Mouse (Mus musculus) olfactory bulb, adult 2 months (tissue): ENCODE measurements around the gene Efcab12. TPM values are rescaled to one million over a fixed set of nuclear protein-coding genes. Genes with fewer than 3 reads are reported as not detected.

ENCODE experiments used
- H3K27ac ChIP-seq: fragments of 200-500 bp; 2 replicates; pipeline ENCODE4 v1.5.1; 2012; ENCODE audit warnings: low read depth, low read length; ENCODE audit not compliant: insufficient read depth
- H3K4me1 ChIP-seq: fragments of 200-500 bp; 2 replicates; pipeline ENCODE4 v1.6.1; 2012; ENCODE audit warnings: low read length; ENCODE audit not compliant: control insufficient read depth, insufficient read depth
- H3K4me3 ChIP-seq: fragments of 200-500 bp; 2 replicates; pipeline ENCODE4 v1.5.1; 2012; ENCODE audit warnings: mild to moderate bottlenecking, low read depth, low read length, moderate library complexity; ENCODE audit not compliant: insufficient read depth
- CTCF ChIP-seq: fragments of 200-500 bp; IDR thresholded peaks from 2 replicates; pipeline ENCODE4 v1.5.1; 2012; ENCODE audit warnings: low read depth, mild to moderate bottlenecking, low read length, moderate library complexity; ENCODE audit not compliant: insufficient read depth
- POLR2A ChIP-seq: fragments of 200-500 bp; IDR thresholded peaks from 2 replicates; pipeline ENCODE4 v1.6.1; 2012; ENCODE audit warnings: mild to moderate bottlenecking, low read depth, low read length, moderate library complexity; ENCODE audit not compliant: insufficient read depth
- WGBS: fragments of 180-500 bp; shearing (Covaris S2); methylation state at CpG from one replicate; pipeline ENCODE4 v1.1.7; 2018; 5-methylcytosine and 5-hydroxymethylcytosine counted together
- polyA plus RNA-seq: library from polyadenylated mRNA; stranded (reverse); fragments of >200 nt; gene quantifications from 2 replicates; pipeline ENCODE4 v1.2.4, GENCODE M21; 2012; ENCODE audit warnings: low replicate concordance; ENCODE audit not compliant: missing spikeins, insufficient read depth, insufficient read length

Efcab12 gene
- polyA plus RNA-seq, 1 experiment: not detected

DNA sequence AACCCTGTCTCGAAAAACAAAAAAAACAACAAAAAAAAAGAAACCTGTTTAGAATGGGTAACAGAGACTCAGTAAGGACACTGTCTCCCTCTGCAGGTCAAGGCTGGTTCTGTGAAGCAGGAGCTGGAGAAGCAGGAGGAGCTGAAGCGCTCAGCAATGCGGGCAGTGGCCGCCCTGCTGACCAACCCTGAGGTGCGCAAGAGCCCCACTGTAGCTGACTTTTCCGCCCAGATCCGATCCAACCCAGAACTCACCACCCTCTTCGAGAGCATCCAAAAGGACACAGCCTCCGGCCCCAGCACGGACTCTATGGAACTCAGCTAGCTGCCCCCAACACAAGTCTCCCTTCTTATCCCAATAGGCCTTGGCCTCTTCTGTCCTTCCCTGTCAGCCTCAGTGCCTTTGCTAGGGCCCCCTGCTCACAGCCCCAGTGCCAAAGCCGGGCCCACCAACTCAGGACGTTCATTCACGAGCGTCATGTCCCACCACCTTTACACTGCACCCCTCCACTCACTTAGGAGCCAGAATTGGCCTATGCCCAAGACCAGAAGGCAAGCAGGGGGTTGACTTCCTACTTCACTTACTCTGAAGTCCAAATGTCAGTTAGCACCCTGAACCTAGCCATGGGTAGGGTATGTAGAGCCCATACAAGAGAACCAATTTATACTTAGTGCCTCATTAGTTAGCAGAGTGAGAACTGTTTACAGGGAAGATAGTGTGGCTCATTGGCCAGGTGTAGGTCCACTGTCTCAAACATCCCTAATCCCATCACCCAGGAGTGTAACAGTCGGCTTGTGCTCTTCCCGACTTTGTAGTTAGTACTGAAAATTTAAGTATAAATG lies 34.5 kb downstream of the Efcab12 start:
- H3K4me3 ChIP-seq: no peak overlapping the region
- 39% methylated on average over 16 of the region's 16 CpGs for WGBS
- no peak for TF ChIP-seq POLR2A
- TF ChIP-seq CTCF: peak; percentile 22; the same call in 1 of the 2 replicates
- H3K4me1 ChIP-seq: peaks cover 14% of the 10 kb centered on the region
- no peak overlapping the region for H3K27ac ChIP-seq

DNA sequence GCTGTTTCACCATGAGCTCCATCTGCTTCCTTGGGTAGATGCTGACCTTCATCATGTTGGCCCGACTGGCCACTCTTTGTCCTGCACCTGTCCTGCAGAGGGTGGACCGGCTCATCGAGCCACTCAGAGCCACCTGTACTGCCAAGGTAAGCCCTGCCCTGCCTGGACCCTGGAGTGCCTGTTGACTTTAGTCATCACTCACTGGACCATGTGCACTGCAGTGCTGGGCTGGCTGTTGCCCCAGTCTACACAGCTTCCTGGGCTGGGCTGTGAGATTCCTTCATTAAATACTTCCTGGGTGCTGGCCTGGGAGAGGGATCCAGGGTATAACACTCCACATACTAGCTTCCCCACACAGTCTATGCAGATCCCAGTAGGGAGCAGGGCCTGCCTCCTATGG lies 36.4 kb downstream of the Efcab12 start:
- no peak overlapping the region for H3K4me3 ChIP-seq
- WGBS: 94% methylated on average over 3 of the region's 3 CpGs
- H3K4me1 ChIP-seq: peaks cover 6% of the 10 kb centered on the region
- TF ChIP-seq POLR2A: no peak
- TF ChIP-seq CTCF: no peak
- no peak overlapping the region for H3K27ac ChIP-seq

GRCm38 (mm10) chr6:115792691-115793215 lies 45.5 kb downstream of the Efcab12 start:
- no peak for TF ChIP-seq POLR2A
- no peak for TF ChIP-seq CTCF
- 59% methylated on average over 21 of the region's 21 CpGs for WGBS

GRCm38 (mm10) chr6:115791842-115792686 lies 46.1 kb downstream of the Efcab12 start:
- peaks cover 16% of the 10 kb centered on the region for H3K4me1 ChIP-seq
- H3K27ac ChIP-seq: no peak overlapping the region
- 66% methylated on average over 34 of the region's 34 CpGs for WGBS
- TF ChIP-seq POLR2A (no peak), CTCF (no peak)
- no peak overlapping the region for H3K4me3 ChIP-seq

More at GRCm38 (mm10) chr6:115792691-115793215, 45.5 kb downstream of the Efcab12 start:
- Histone ChIP-seq H3K4me3 (no peak overlapping the region), H3K4me1 (peaks cover 16% of the 10 kb centered on the region), H3K27ac (no peak overlapping the region)

- TF ChIP-seq CTCF (no peak), POLR2A (no peak)
- 90% methylated on average over 10 of the region's 10 CpGs for WGBS
- H3K27ac ChIP-seq: no peak overlapping the region
- H3K4me3 ChIP-seq: no peak overlapping the region
- peaks cover 16% of the 10 kb centered on the region for H3K4me1 ChIP-seq
Observed at GRCm38 (mm10) chr6:115791016-115791415, 47.2 kb downstream of the Efcab12 start.

GRCm38 (mm10) chr6:115782781-115783180 lies 55.4 kb downstream of the Efcab12 start:
- Histone ChIP-seq H3K4me3 (no peak overlapping the region), H3K27ac (no peak overlapping the region), H3K4me1 (no peaks in the 10 kb centered on the region)
- 97% methylated on average over 3 of the region's 3 CpGs for WGBS
- no peak for TF ChIP-seq POLR2A
- TF ChIP-seq CTCF: no peak

- Histone ChIP-seq H3K27ac (no peak overlapping the region), H3K4me1 (peaks cover 18% of the 10 kb centered on the region), H3K4me3 (no peak overlapping the region)
- TF ChIP-seq CTCF: no peak
- no peak for TF ChIP-seq POLR2A
- WGBS: 55% methylated on average over 9 of the region's 9 CpGs
Observed at GRCm38 (mm10) chr6:115776363-115776762, 61.8 kb downstream of the Efcab12 start.

DNA sequence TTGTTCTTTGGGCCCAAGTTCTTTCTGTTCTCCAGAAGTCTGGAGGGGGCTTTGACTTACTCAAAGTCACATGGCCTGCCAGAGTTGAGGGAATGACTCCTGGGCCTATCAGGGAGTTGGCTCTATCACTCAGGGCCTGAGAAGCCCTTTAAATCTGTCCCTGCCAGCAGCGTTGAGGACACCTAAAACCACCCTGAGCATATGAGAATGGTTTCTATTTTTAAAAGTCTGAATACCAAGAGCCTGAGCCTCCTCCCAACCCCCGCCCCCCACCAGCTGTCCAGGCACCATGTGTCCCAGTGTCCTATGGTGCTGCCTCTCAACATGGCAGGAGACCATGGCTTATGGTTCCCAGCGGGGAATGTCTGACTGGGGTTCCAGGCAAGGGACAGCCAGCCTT lies 62.4 kb downstream of the Efcab12 start:
- no peak for TF ChIP-seq POLR2A
- no peak for TF ChIP-seq CTCF
- Histone ChIP-seq H3K4me1 (peaks cover 18% of the 10 kb centered on the region), H3K27ac (no peak overlapping the region), H3K4me3 (no peak overlapping the region)
- 57% methylated on average over 3 of the region's 3 CpGs for WGBS

DNA sequence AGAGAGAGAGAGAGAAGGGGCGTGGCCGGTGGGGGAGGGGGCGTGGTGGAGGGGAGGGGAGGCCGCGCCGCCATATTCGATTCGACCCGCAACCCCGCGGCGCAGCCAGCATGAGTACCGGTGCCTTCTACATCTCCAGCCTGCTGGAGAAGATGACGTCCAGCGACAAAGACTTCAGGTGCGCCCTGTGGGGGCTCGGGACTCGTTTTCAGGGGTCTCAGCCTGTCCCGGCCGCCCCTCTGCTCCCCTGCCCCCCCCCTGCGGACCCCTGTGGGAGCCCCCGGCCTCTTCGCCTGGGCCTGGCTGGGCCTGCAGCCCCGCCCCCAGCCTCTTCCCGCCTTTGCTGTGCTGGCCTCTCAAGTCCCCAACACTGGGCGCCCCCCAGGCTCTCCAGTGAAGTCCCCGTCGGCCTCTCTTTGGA lies 63.7 kb downstream of the Efcab12 start, which contains the start of gene Cand2:
TSS of gene Cand2 (plus strand) at position 38 of the 421 bp plus-strand sequence.
- TF ChIP-seq POLR2A: no peak
- TF ChIP-seq CTCF: no peak
- peak within 1 kb of the TSS; percentile 59 for H3K4me3 ChIP-seq
- no peak within 1 kb of the TSS for H3K27ac ChIP-seq
- peaks cover 18% of the 10 kb centered on the region for H3K4me1 ChIP-seq
- under 1% methylated on average over 23 of the region's 28 CpGs for WGBS
